Mouse (Mus musculus) frontal cortex, postnatal 10 days (tissue): ENCODE measurements around the gene Hacd3.
"Not testable (repeated sequence)": the region's sequence is repeated elsewhere in the genome, so short reads cannot be mapped to it uniquely, and the experiment has no call there.

Experiments used
- DNase-seq, 2 experiments: peaks; one replicate each; pipeline ENCODE4 v3.0.0; 2022; ENCODE audit warnings: low spot score in 2 of 2, mixed read lengths in 1 of 2

Hacd3 gene

GRCm38 (mm10) chr9:65020991-65021886 lies at the start of gene Hacd3:
Hacd3 (minus strand) TSS chr9:65021693.
- DNase-seq: peak; percentile 73 to 88

GRCm38 (mm10) chr9:65070587-65070986 lies 49.1 kb upstream of the Hacd3 start:
- no peak for DNase-seq

GRCm38 (mm10) chr9:65064251-65064650 lies 42.8 kb upstream of the Hacd3 start:
- no peak for DNase-seq

GRCm38 (mm10) chr9:65050981-65051380 lies 29.5 kb upstream of the Hacd3 start:
- no peak for DNase-seq

GRCm38 (mm10) chr9:65049422-65049821 lies 27.9 kb upstream of the Hacd3 start:
- DNase-seq: no peak

GRCm38 (mm10) chr9:65046993-65047392 lies 25.5 kb upstream of the Hacd3 start:
- DNase-seq: no peak

- DNase-seq: no peak
These were observed 19.9 kb upstream of the Hacd3 start for GRCm38 (mm10) chr9:65041430-65041829.

GRCm38 (mm10) chr9:65036861-65037260 lies 15.4 kb upstream of the Hacd3 start:
- no peak for DNase-seq

GRCm38 (mm10) chr9:65036456-65036855 lies 15.0 kb upstream of the Hacd3 start:
- DNase-seq: no peak

- peak; percentile 88 to 89 for DNase-seq
These were observed 11.0 kb upstream of the Hacd3 start, which contains the start of gene Dpp8 for GRCm38 (mm10) chr9:65032269-65033108. Dpp8 (plus strand) TSS chr9:65032414.

- DNase-seq: no peak
These were observed 10.4 kb upstream of the Hacd3 start for GRCm38 (mm10) chr9:65031894-65032268.

GRCm38 (mm10) chr9:65031355-65031754 lies 9.9 kb upstream of the Hacd3 start:
- not testable (repeated sequence) for DNase-seq

- DNase-seq: no peak
These were observed 6.8 kb upstream of the Hacd3 start for GRCm38 (mm10) chr9:65028313-65028712.

GRCm38 (mm10) chr9:65027241-65027640 lies 5.7 kb upstream of the Hacd3 start:
- DNase-seq: no peak

- no peak for DNase-seq
These were observed 2.0 kb upstream of the Hacd3 start for GRCm38 (mm10) chr9:65023447-65023846.

GRCm38 (mm10) chr9:65022580-65023135 lies 1.2 kb upstream of the Hacd3 start:
- DNase-seq: no peak

GRCm38 (mm10) chr9:65021887-65022579 lies 540 bp upstream of the Hacd3 start:
- DNase-seq: no peak

GRCm38 (mm10) chr9:65020128-65020527 lies 1.4 kb downstream of the Hacd3 start:
- DNase-seq: no peak

GRCm38 (mm10) chr9:65019146-65019545 lies 2.3 kb downstream of the Hacd3 start:
- DNase-seq: no peak

GRCm38 (mm10) chr9:65018588-65019121 lies 2.8 kb downstream of the Hacd3 start:
- no peak for DNase-seq

- DNase-seq: no peak
These were observed 3.6 kb downstream of the Hacd3 start for GRCm38 (mm10) chr9:65017896-65018295.
